Mouse (Mus musculus) adrenal gland, adult 18-20 months (tissue): ENCODE measurements around the gene Gm11060. TPM values are rescaled to one million over a fixed set of nuclear protein-coding genes. Genes with fewer than 3 reads are reported as not detected.

Experiments used
- DNase-seq, 2 experiments: peaks; one replicate each; pipeline ENCODE4 v3.0.0; 2021 to 2022; ENCODE audit warnings: low spot score in 2 of 2
- total RNA-seq, 2 experiments: library from RNA; stranded (reverse); gene quantifications; 1 replicate in 1 of 2; 2 replicates in 1 of 2; pipeline ENCODE4 v1.2.3; 2021

Gene Gm11060
- total RNA-seq, 2 experiments from 2014 or later = not detected

- no peak for DNase-seq
These were observed 49.6 kb downstream of the Gm11060 start for GRCm38 (mm10) chr2:105141371-105141770.

Other genes with a start within 250 kb of the Gm11060 start
- gene Prrg4, start 242.1 kb upstream of the Gm11060 start, total RNA-seq = 10 to 100 TPM in 1 of 2 experiments, 1 to 10 TPM in 1; 4.2 to 29.0 TPM
- 1 to 10 TPM; 6.0 to 8.6 TPM for gene Ccdc73, start 224.2 kb upstream of the Gm11060 start, total RNA-seq
- 100 to 1,000 TPM; 132 to 142 TPM for gene Eif3m, start 74.9 kb upstream of the Gm11060 start, total RNA-seq
- 1 to 10 TPM; 1.8 to 3.3 TPM for gene Wt1, start 34.5 kb downstream of the Gm11060 start, total RNA-seq
- gene Them7, start 132.3 kb downstream of the Gm11060 start, total RNA-seq = under 1 TPM; 0.64 to 0.73 TPM